8 mouse cellular contexts compared by ENCODE assay signal in the genomic region with DNA sequence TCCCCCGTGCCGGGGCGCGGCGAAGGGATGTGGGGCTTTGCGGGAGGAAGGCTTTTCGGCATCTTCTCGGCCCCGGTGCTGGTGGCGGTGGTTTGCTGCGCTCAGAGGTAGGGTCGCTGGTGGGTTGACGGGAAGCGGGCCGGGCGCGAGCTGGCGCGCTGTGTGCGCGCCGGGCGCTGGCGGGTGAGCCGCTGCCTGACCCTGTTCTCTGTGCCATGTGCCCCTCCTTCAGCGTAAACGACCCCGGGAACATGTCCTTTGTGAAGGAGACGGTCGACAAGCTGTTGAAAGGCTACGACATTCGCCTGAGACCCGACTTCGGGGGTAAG.
A peak's percentile ranks its signal among the peaks of the same experiment; 100 is the strongest.
DNase-seq lines count a peak whose midpoint lies in the region; ATAC-seq lines count a peak whose summit lies in the region.

No protein-coding gene starts in this region.

- peak overlapping the region; percentile 40; the same call in 1 of the 2 replicates for H3K9ac ChIP-seq in kidney, embryonic 14.5 days (ENCODE audit: low read depth, low read length)
- H3K9ac ChIP-seq in embryonic facial prominence, embryonic 11.5 days (replicated peaks; ENCODE audit: low read length): peak overlapping the region; percentile 56
- H3K9ac ChIP-seq in hindbrain, embryonic 12.5 days: peak overlapping the region; percentile 78
- H3K9ac ChIP-seq in midbrain, embryonic 12.5 days (replicated peaks): peak overlapping the region; percentile 75

- H3K4me2 ChIP-seq in kidney, embryonic 14.5 days (replicated peaks; ENCODE audit: low read depth, low read length): peak overlapping the region; percentile 96
- peak overlapping the region; percentile 97 for H3K4me2 ChIP-seq in embryonic facial prominence, embryonic 11.5 days (ENCODE audit: low read depth, low read length)
- H3K4me2 ChIP-seq in hindbrain, embryonic 12.5 days (replicated peaks): peak overlapping the region; percentile 94
- H3K4me2 ChIP-seq in midbrain, embryonic 12.5 days (replicated peaks): peak overlapping the region; percentile 93

- no peaks in the 10 kb centered on the region; the same call in 1 of the 2 replicates for H3K4me1 ChIP-seq in kidney, embryonic 14.5 days (ENCODE audit: control insufficient read depth, insufficient read depth, low read length)
- H3K4me1 ChIP-seq in embryonic facial prominence, embryonic 11.5 days (ENCODE audit: control insufficient read depth, insufficient read depth, low read length): peaks cover 4% of the 10 kb centered on the region; the same call in 1 of the 2 replicates
- peaks cover 8% of the 10 kb centered on the region for H3K4me1 ChIP-seq in hindbrain, embryonic 12.5 days
- H3K4me1 ChIP-seq in midbrain, embryonic 12.5 days: peaks cover 7% of the 10 kb centered on the region

- H3K27ac ChIP-seq in kidney, embryonic 14.5 days (ENCODE audit: low read depth, low read length): no peak overlapping the region
- H3K27ac ChIP-seq in embryonic facial prominence, embryonic 11.5 days (replicated peaks; ENCODE audit: low read depth, low read length): no peak overlapping the region
- peak overlapping the region; percentile 76 for H3K27ac ChIP-seq in hindbrain, embryonic 12.5 days
- H3K27ac ChIP-seq in midbrain, embryonic 12.5 days (replicated peaks): peak overlapping the region; percentile 81

- H3K36me3 ChIP-seq in kidney, embryonic 14.5 days (ENCODE audit: control insufficient read depth, insufficient read depth, low read length): no peaks in the 10 kb centered on the region
- no peaks in the 10 kb centered on the region for H3K36me3 ChIP-seq in embryonic facial prominence, embryonic 11.5 days (replicated peaks; ENCODE audit: control insufficient read depth, insufficient read depth, low read depth, low read length)
- H3K36me3 ChIP-seq in hindbrain, embryonic 12.5 days: no peaks in the 10 kb centered on the region; the same call in 1 of the 2 replicates
- no peaks in the 10 kb centered on the region for H3K36me3 ChIP-seq in midbrain, embryonic 12.5 days

- H3K4me3 ChIP-seq in kidney, embryonic 14.5 days (ENCODE audit: low read length): peak overlapping the region; percentile 66
- H3K4me3 ChIP-seq in embryonic facial prominence, embryonic 11.5 days (ENCODE audit: low read depth, low read length): peak overlapping the region; percentile 64
- peak overlapping the region; percentile 75 for H3K4me3 ChIP-seq in hindbrain, embryonic 12.5 days
- peak overlapping the region; percentile 77 for H3K4me3 ChIP-seq in midbrain, embryonic 12.5 days

- DNase-seq in kidney, adult 8-10 months: no peak
- DNase-seq in embryonic facial prominence, embryonic 11.5 days (ENCODE audit: low spot score): no peak
- DNase-seq in embryo, embryonic 11 days: no peak
- no peak for DNase-seq in yolk sac, embryonic 10.5 days (ENCODE audit: low spot score)

- ATAC-seq in kidney, embryonic 14.5 days (ENCODE audit: low FRiP score, low TSS enrichment): peak; percentile 64
- ATAC-seq in embryonic facial prominence, embryonic 11.5 days (replicated peaks; ENCODE audit: insufficient number of reproducible peaks, low FRiP score, low TSS enrichment, low read depth): peak; percentile 73; the same call in 1 of the 2 replicates
- peak; percentile 80 for ATAC-seq in hindbrain, embryonic 12.5 days (ENCODE audit: low FRiP score)
- ATAC-seq in midbrain, embryonic 12.5 days (ENCODE audit: low FRiP score, low read depth): peak; percentile 81
- ATAC-seq in megakaryocyte progenitor cell, adult 5-6 weeks (replicated peaks; ENCODE audit: poor library complexity): no peak

- under 1% methylated on average over 26 of the region's 34 CpGs for WGBS in kidney, embryonic 14.5 days
- WGBS in embryonic facial prominence, embryonic 11.5 days: under 1% methylated on average over 22 of the region's 34 CpGs
- WGBS in hindbrain, embryonic 12.5 days: 0% methylated on average over 30 of the region's 34 CpGs
- under 1% methylated on average over 29 of the region's 34 CpGs for WGBS in midbrain, embryonic 12.5 days

- no peaks in the 10 kb centered on the region for H3K9me3 ChIP-seq in kidney, embryonic 14.5 days (ENCODE audit: control insufficient read depth, low read length)
- no peaks in the 10 kb centered on the region for H3K9me3 ChIP-seq in embryonic facial prominence, embryonic 11.5 days (replicated peaks; ENCODE audit: control insufficient read depth, low read length)
- H3K9me3 ChIP-seq in hindbrain, embryonic 12.5 days (replicated peaks): no peaks in the 10 kb centered on the region
- no peaks in the 10 kb centered on the region for H3K9me3 ChIP-seq in midbrain, embryonic 12.5 days

- peaks cover 28% of the 10 kb centered on the region for H3K27me3 ChIP-seq in kidney, embryonic 14.5 days (ENCODE audit: control insufficient read depth, insufficient read depth, low read length)
- H3K27me3 ChIP-seq in embryonic facial prominence, embryonic 11.5 days (ENCODE audit: control insufficient read depth, insufficient read depth, low read length): peaks cover 13% of the 10 kb centered on the region
- peaks cover 16% of the 10 kb centered on the region for H3K27me3 ChIP-seq in hindbrain, embryonic 12.5 days
- H3K27me3 ChIP-seq in midbrain, embryonic 12.5 days: peaks cover 23% of the 10 kb centered on the region

Comparison
In these comparisons a context has a peak if more than half of its experiments do, and no peak if none do; other contexts are left out.
1. H3K27ac ChIP-seq: peak in hindbrain, embryonic 12.5 days (single experiment) and midbrain, embryonic 12.5 days (single experiment); none in kidney, embryonic 14.5 days (single experiment) and embryonic facial prominence, embryonic 11.5 days (single experiment).
2. Peak in every context shown above with its lines, with median percentiles within 50 percentile points of each other: H3K4me2 ChIP-seq, H3K4me3 ChIP-seq and H3K9ac ChIP-seq.